Mouse (Mus musculus) thymus, postnatal 4 days (tissue): ENCODE measurements around the gene Gm20388.

Source experiments
- DNase-seq: peaks from one replicate; pipeline ENCODE4 v3.0.0; 2021

The Gm20388 gene

DNA sequence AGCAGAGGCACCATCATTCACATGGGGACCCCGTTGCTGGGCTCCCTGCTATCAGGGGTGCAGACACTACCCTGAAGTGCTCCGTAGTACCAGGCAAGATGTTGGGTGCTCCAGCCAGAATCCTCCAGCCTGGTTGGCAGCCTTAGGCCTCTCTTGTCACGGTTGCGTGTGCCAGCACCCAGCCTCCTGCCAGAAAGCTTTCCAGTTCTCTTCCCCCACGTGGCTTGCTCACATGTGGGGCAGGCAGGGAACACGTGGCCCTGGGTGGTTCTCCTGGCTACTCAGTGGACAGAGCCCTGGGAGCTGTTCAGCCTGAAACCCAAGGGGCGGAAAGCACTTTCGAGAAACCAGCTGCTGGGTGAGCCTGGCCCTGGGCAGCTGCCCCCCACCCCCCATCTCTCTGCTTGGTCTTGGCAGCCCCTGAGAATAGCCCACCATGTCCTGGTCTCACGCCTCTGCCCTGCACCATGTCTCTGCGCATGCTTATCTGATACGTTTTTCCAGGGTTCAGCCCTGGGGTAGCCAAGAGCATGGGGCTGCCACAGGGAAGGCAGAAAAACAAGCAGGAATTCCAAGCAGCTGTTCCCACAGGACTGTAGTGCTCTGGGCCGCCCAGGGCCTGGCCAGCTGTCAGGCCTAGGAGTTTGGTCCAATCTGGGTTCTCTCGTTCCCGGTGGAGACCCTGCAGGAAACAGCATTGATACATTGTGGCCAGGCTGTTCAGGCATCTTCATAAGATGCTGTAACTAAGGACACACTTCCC is 135.8 kb downstream of the Gm20388 start:
- DNase-seq: no peak

GRCm38 (mm10) chr8:120049949-120050348 is 139.3 kb downstream of the Gm20388 start:
- DNase-seq: peak; percentile 73

- no peak for DNase-seq
Measured at GRCm38 (mm10) chr8:120050376-120050775, 139.7 kb downstream of the Gm20388 start.

DNA sequence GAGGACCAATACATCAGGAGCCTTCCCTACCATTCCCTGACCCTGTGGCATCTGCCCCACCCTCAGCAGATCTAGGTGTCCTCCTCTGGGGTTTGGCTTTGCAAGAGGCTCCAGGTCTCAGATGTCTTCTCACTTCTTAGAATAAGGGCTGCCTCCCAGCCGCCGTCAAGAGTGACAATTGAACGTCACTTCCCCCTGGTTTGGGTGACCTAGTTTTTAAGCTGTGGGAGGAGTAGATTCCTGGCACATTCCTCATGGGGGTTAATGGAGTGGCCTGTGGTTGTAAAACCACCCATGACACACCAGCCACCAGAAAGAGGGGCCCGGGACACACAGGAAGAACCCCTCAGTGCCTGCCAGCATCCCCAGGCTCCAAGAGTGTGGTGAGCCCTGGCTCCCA is 140.4 kb downstream of the Gm20388 start:
- DNase-seq: peak; percentile 63

DNA sequence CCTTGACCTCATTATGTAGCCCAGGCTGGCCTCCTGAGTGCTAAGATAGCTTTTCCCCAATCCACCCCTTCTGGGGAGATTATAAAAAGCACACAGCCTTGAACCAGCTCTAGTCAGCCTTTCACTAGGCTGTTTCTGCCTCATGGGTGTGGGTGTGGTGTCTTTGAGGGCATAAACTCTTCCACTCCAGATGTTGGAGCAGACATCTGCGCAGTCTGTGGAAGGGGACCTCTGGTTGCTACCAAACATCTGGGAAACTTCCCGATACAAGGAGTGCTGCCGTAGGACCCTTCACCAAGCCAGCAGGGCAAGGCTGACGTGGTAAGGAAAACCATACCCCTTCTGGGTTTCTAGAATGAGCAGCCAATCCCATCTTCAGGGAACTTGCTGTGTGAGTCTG is 141.3 kb downstream of the Gm20388 start:
- DNase-seq: no peak

- DNase-seq: no peak
Measured at GRCm38 (mm10) chr8:120052318-120052717, 141.7 kb downstream of the Gm20388 start.

GRCm38 (mm10) chr8:120054833-120055232 is 144.2 kb downstream of the Gm20388 start:
- no peak for DNase-seq

- DNase-seq: no peak
Measured at GRCm38 (mm10) chr8:120057078-120057477, 146.4 kb downstream of the Gm20388 start.

GRCm38 (mm10) chr8:120062742-120063141 is 152.1 kb downstream of the Gm20388 start:
- DNase-seq: no peak

GRCm38 (mm10) chr8:120063326-120063725 is 152.7 kb downstream of the Gm20388 start:
- peak; percentile 64 for DNase-seq

GRCm38 (mm10) chr8:120065611-120066010 is 155.0 kb downstream of the Gm20388 start:
- no peak for DNase-seq

GRCm38 (mm10) chr8:120066226-120066625 is 155.6 kb downstream of the Gm20388 start:
- DNase-seq: no peak

DNA sequence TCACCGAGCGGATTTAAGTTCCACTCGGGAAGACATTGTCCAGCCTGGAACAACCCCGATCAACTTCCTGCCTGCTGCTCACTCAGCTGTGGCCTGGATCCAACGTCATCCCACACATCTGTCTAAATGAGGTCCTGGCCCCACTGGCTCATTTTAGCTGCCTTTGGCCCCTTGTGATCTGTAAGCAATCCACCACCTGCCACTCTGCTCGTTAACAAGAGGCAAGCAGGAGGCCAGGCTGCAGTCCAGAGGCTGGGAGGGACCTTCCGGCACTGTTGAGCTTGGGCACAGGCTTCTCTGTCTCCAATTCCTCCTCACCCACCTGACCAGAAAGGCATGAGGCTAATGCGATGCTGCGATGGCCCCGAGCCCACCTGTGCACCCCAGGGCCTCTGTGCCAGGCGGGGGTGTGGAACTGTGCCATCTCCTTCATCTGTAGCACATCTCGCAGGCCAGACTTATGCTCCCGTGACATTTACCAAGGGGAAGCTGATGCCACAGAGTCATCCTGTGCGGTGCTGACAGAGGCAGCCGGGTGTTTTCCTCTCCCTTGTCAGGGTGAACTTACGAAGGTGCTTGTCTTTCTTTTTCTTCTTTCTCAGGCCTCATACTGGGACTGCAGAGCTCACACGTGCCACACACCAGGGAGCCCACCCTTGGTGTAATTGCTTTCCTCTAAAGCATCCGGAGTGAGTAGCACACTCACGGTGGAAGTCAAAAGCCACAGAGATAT is 157.5 kb downstream of the Gm20388 start:
- peak; percentile 55 for DNase-seq

DNA sequence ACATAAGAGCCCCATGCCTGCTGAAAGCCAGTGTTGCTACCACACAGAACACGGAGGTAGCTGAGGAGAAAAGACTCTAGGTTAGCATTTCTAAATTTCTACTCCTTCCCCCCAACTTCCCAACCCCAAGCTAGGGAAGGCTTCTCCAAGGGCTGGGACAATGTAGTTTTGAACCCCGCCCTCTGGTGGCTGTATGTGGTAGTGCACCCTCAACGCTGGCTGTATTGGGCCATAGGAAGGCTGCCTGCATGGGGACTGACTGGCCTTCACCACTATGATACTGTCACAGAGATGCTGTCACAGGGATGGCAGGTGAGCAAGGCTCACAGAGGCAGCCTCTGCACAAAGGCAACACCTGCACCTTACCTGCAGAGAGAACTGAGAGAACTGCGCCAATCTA is 161.0 kb downstream of the Gm20388 start:
- DNase-seq: peak; percentile 86

GRCm38 (mm10) chr8:120072259-120072658 is 161.6 kb downstream of the Gm20388 start:
- no peak for DNase-seq

DNA sequence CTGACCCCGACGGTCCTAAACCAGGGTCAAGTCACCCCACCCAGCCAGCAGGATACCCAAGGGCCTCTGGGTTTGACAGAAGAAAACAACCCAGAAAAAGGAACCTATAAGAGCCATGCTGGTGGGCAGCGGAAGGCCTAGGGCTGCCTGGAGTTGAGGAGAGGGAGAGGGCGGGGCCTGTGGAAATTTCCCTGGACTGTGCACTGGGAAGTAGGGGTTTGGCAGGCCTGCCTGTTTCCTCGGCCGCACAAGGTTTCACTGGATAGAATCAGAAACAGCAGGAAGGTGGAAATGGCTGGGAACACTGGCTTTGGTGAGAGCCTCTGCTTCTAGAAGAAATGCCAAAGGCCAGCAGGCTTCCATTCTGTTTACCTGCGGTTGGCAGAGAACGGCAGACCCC is 162.2 kb downstream of the Gm20388 start:
- DNase-seq: no peak

GRCm38 (mm10) chr8:120074516-120074915 is 163.9 kb downstream of the Gm20388 start:
- DNase-seq: no peak

DNA sequence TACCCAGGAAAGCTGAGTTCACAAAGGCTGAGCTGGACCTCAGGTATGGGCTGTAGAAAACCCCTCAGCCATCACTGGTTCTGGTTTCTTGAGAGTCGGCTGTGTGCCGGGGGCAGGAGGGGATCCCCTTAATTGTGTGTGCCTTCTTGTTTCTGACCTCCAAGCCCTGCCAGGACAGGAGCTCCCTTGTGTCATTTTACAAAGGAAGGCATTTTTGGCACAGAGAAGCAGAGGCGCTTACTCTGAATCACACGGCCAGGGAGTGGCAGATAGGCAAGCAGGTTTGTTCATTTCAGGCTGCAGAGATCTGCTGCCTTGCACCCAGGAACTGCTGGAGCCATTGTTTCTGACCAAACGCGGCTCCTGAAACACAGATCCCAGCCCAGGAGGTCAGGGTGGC is 164.7 kb downstream of the Gm20388 start:
- no peak for DNase-seq

DNA sequence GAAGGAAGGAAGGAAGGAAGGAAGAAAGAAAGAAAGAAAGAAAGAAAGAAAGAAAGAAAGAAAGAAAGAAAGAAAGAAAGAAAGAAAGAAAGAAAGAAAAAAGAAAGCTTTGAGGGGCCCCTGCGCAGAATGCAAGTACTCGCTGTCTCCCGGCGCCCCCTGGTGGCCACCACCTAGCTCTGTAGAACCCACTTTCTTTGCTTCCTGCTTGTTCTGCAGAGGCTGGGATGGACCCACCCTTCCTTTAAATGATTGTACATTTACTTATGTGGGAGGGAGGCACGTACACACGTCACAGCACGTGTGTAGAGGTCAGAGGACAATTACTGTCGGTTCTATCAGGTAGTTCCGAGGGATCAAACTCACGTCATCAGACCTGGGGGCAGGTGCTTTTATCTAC is 167.4 kb downstream of the Gm20388 start:
- DNase-seq: peak; percentile 96

GRCm38 (mm10) chr8:120079361-120079760 is 168.7 kb downstream of the Gm20388 start:
- no peak for DNase-seq

DNA sequence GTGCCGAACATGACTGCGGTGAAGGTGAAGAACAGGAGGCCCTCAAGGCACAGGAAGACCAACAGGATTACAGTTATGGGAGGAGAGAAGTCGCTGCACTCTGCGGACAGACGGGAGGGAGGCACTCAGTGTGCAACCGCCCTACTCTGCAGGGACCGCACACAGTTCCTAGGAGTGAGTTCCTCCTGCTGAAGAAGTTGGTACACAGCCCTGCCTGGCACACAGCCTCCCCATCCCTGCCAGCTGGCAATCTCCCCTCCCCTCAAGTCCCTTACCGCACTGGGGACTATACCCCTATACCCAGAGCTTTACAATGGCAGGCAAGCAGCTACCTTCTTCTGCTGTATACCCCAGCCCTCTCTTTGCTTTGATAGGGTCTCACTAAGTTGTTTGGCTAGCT is 172.6 kb downstream of the Gm20388 start:
- no peak for DNase-seq

- DNase-seq: no peak
Measured at GRCm38 (mm10) chr8:120084783-120085182, 174.1 kb downstream of the Gm20388 start.

- DNase-seq: no peak
Measured at GRCm38 (mm10) chr8:120089511-120089910, 178.9 kb downstream of the Gm20388 start.

- DNase-seq: no peak
Measured at GRCm38 (mm10) chr8:120091032-120091431, 180.4 kb downstream of the Gm20388 start.
